Mouse (Mus musculus) heart, postnatal 10 days (tissue): ENCODE results near the gene Diras2. TPM values are rescaled to one million over a fixed set of nuclear protein-coding genes. Genes with fewer than 3 reads are reported as not detected.
"Not testable (repeated sequence)": the region's sequence is repeated elsewhere in the genome, so short reads cannot be mapped to it uniquely, and the experiment has no call there.

Experiments
- DNase-seq, 2 experiments: peaks; one replicate each; pipeline ENCODE4 v3.0.0; 2021
- intact Hi-C: fragments of 180-260 bp; cut with DNase I; formaldehyde crosslinking; loops from one replicate; pipeline ENCODE4 v1.15.1; 2025
- total RNA-seq, 2 experiments: library from RNA; stranded (reverse); gene quantifications; 2 replicates each; pipeline ENCODE4 v1.2.3; 2021

Gene Diras2
- total RNA-seq, 2 experiments from 2014 or later = 0.79 to 1.4 TPM

- no peak for DNase-seq
- intact Hi-C loops = no loop called here
Measured at GRCm38 (mm10) chr13:52524313-52524712, 6.8 kb downstream of the Diras2 start.

- intact Hi-C loops = no loop called here
Measured at GRCm38 (mm10) chr13:52521176-52521575, 9.9 kb downstream of the Diras2 start.

DNA sequence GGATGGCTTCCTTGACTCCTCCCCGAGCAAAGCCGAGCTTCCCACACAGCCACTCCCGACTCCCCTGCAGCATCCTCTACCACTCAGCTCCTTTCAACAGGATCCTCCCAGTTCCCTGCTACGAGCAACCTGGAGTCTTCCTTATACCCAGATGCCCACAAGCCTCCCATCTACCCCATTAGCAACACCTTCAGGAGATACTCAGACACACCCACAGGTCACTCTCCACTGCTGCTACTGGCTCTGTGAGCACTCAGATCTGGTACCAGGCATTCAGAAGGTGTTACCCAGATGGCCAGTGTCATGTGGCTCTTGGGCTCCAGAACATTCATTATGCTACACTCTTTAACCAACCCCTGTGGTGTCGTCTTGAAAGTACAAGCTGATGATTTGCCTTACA lies 11.7 kb downstream of the Diras2 start:
- intact Hi-C loops = no loop called here

More at GRCm38 (mm10) chr13:52521176-52521575, 9.9 kb downstream of the Diras2 start:
- no peak for DNase-seq

GRCm38 (mm10) chr13:52518377-52518776 lies 12.7 kb downstream of the Diras2 start:
- intact Hi-C loops = no loop called here

More for the DNA sequence above, 11.7 kb downstream of the Diras2 start:
- no peak for DNase-seq

DNA sequence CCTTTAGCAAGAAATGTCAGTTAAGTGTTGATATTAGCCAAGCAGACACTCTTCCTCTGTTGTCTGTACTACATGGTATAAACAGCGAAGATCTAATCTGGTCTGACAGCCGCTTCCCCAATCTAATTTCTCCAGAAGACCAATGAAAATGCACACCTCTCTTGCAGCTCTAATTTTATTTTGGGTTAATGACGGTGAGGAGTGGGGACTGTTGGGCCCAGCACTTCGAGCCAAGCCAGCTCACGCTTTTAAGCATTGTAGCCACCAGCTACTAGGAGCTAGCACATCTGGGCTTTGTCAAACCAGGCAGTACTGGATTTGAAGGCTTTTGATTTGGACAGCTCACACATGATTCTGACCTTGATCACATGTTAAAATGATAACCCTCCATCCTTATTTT lies 14.1 kb downstream of the Diras2 start:
- no peak for DNase-seq
- intact Hi-C loops = no loop called here

More at GRCm38 (mm10) chr13:52518377-52518776, 12.7 kb downstream of the Diras2 start:
- no peak for DNase-seq

DNA sequence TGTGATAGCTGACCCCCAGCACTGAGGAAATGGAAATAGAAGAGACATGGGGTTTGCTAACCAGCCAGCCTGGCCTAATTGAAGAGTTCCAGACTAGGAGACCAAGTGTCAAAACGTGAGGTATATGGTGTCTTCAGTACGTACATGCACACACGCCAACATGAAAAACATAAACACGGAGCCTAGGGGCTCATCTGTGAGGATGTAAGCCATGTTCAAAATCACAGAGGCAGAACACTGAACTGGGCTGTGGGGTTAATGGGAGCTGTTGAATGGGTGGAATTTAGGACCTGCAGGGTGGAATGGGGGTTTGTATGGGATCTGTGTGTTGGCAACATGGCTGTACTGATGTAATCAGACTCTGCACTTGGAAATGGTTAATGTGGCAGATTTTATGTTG lies 14.5 kb downstream of the Diras2 start:
- no peak for DNase-seq
- intact Hi-C loops = no loop called here

DNA sequence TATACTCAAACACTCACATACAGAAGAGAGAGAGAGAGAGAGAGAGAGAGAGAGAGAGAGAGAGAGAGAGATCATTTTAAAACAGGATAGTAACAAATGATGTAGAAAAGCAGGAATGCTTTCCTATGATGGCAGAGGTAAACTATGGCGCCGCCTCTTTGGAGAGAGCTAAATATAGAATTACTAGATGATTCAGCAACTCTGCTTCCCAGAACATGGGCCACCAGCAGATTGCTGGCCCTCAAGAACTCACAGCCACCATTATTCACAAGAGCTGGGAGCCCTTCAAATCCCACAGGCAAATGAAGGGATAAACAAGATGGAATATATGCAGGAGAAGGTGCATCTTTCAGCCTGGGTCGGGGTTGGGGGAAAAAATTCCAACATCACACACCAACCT lies 15.0 kb downstream of the Diras2 start:
- intact Hi-C loops = no loop called here
- no peak for DNase-seq

- no peak for DNase-seq
- intact Hi-C loops = no loop called here
Measured at GRCm38 (mm10) chr13:52513554-52513953, 17.5 kb downstream of the Diras2 start.

DNA sequence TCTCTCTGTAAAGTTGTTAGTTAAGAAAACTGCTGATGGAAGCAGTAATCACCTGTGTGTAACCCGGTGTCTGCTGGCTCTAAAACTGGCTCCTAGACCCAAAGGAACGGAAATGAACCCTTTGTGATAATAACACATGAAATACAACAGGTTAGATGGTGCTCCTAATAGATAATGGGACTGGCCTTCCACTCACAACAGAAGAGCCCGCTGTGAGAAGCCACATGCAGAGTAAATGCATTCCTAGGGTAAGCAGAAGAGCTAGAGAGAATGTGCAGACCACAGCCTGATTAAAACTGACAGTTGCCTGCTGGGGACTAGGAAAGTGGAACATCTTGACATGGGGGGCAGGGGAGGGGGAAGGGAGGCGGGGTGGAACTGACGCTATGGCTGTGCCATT lies 18.7 kb downstream of the Diras2 start:
- no peak for DNase-seq
- intact Hi-C loops = no loop called here

GRCm38 (mm10) chr13:52510172-52510880 lies 20.8 kb downstream of the Diras2 start:
- intact Hi-C loops = no loop called here
- no peak for DNase-seq

DNA sequence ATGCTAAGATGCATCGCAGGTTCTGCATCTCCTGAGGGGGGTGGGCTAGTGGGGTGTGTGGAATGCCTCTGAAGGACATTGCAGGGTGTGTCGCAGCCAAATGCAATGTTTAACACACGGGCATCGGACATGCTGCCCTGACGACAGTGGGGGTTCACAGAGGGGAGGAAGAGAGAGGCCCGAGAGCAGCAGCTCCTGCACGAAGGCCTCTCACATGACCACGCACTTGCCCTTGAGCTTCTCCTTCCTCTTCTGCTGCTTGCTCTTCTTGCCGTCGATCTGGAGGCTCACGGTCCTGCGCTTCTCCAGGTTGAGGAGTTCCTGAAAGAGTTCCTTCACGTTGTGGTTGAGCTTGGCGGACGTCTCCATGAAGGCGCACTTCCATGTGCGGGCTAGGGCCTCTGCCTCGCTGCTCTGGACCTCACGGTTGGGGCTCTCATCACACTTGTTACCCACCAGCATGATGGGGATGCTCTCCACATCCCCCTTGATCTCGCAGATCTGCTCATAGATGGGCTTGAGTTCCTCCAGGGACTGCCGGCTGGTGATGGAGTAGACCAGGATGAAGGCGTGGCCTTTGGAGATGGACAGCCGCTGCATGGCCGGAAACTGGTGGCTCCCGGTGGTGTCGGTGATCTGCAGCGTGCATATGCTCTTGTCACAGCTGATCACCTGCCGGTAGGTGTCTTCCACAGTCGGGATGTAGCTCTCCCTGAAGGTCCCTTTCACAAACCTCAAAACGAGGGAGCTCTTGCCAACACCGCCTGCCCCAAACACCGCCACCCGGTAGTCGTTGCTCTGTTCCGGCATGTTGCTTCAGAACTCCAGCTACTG lies 23.4 kb downstream of the Diras2 start:
- DNase-seq = no peak
- intact Hi-C loops = loop anchor here (5.0 kb wide), 1 partner anchor 500 kb away; no protein-coding TSS in a partner anchor

- intact Hi-C loops = loop anchor here (5.0 kb wide), 1 partner anchor 500 kb away; no protein-coding TSS in a partner anchor
- not testable (repeated sequence) for DNase-seq
Measured at GRCm38 (mm10) chr13:52506822-52507221, 24.3 kb downstream of the Diras2 start.

DNA sequence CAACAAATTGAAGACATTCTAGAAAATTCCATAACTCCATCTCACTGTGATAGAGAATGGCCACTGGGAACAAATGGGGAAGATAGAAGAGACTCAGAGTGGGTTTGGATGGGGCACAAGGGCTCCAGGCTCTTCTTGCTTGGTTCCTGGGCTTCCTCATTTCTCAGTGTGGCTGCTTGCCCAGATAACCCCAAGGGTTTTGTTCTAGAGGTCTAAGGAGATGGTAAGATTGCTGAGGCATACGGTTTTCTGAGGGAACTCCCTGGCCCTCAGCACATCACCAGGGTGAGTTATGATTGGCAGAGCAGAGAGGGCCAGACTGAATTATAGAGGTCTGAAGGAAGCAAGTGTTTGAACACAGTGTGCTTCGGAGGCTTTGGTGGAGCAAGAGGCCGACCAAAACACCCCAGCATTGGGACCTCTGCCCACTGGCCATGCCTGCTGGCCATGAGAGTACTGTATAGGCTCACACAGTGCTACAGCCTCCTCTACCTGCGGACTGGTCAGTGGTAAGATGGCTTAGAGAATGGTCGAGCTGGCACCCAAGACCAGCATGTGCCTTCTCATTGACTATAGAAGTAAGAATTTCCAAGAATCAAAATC lies 25.3 kb downstream of the Diras2 start:
- DNase-seq = not testable (repeated sequence)
- intact Hi-C loops = loop anchor here (5.0 kb wide), 1 partner anchor 498 kb away; no protein-coding TSS in a partner anchor

DNA sequence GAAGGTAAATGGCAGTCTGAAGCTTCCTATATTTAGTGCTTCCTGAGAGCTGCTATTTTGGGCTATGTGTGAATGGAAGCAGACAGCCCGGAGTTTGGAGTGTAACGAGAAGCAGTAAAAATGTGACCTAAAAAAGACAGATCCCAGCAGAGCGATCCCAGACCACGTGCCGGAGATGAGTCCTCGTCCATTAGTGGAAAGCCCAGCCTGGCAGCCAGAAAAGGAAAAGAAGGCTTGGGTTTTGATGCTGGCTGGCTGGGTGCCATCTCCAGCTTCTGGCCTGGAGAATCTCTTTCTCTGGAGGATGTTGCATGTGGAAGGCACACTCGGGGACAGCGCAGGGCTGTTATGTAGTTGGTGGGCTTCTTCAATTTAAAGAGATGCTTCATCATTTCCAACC lies 29.4 kb downstream of the Diras2 start:
- intact Hi-C loops = no loop called here
- DNase-seq = peak; percentile 60 to 61

- intact Hi-C loops = no loop called here
- no peak for DNase-seq
Measured at GRCm38 (mm10) chr13:52497029-52497550, 34.0 kb downstream of the Diras2 start.

DNA sequence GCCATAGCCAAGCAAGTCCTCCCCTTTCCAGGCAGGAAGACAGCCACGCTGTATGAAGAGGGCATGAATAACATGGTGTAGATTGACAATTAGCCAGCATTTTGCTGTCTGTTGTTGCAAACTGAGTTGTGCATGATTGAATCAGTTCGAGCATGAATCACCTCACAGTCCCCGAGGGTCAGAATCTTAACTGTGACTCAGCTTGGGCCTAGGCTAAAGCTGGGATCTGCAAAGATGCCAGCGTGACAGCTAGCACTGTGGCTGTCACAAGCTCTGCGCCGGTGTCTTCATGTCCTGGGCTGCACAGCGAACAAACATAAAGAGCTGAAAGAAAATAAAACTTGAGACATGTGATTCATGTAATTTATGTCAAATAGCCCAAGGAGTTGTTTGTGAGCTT lies 42.3 kb downstream of the Diras2 start:
- no peak for DNase-seq
- intact Hi-C loops = no loop called here

- DNase-seq = no peak
- intact Hi-C loops = no loop called here
Measured at GRCm38 (mm10) chr13:52484064-52484463, 47.0 kb downstream of the Diras2 start.

DNA sequence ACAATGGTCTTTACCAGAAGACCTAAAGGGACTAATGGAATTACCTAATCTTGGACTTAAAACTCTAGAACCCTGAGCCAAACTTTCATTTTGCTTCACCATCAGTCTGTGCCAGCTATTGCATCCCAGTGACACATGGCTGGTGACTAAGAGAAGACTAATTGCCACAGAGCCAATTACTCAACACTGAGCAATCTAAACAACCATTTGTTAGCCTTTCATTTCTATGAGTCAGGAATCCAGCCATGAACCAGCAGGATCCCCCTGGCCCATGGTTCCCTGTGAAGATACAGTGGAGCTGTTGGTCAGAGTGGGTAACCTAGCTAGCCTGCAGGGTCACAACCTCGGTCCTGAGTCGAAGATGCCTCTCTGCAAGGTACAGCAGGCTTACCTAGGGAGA lies 49.3 kb downstream of the Diras2 start:
- DNase-seq = no peak
- intact Hi-C loops = no loop called here

DNA sequence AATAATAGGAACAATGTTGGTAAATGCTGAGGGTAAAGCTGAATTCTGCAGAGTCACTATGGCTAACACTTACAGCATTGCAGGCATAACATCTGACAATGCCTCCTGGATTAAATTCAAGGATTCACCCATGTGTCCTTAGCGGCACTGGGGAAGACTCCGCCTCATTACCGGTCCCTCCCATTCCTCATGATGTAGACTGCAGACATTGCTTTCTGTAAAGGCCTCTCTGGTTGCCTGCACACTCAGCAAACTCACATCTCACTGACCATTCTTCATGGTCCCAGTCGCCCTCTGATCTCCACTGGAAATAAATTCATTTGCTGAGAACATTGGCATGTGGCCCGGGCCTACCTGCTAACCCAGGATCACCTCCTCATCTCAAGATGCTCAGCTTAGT lies 51.9 kb downstream of the Diras2 start:
- intact Hi-C loops = no loop called here
- DNase-seq = no peak

DNA sequence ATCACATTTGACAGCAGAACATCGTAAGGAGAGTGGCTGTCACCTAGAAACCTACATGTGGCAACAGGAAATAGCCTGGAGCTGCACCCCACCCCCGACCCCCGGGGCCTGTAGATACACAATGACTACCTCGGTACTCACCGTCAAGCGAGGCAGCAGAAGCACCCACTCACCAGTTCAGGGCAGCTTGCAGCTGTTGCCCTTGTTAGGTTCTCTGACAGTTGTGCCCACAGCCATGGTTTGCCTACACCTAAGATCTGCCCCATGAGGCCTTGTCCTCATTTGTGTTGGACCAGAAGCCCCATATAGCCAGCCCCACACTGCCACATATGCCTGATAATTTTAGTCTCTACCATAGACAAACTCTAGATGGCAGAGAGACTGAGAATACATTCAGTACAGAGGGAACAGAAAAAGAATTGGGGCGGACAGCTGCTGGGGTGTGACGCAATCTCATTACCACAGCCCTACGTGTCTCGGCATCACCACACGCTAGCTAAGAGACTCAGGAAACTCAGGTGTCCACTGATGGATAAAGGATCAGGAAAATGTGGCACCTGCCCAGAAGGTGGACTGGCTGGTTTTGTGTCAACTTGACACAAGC lies 54.0 kb downstream of the Diras2 start:
- no peak for DNase-seq
- intact Hi-C loops = no loop called here

DNA sequence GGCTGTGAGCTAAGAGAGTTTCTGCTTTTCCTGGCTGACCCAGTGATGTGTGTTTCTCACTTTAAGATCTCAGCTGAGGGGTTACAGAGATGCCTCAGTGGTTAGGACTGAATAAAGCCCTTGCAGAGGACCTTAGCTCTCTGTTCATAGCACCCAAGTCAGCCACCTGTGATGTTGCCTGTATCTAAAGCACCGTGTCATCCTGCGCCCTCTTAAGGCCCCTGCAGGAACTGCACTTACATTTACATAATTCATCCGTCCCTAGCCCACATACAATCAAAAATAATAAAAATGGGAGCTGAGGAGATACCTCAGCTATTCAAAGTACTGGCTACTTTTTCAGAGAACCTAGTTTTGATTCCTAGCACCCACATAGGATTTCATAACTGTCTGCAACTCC lies 54.9 kb downstream of the Diras2 start:
- no peak for DNase-seq
- intact Hi-C loops = no loop called here
